Comparison of ENCODE assay signal across 12 mouse cellular contexts in the genomic region with DNA sequence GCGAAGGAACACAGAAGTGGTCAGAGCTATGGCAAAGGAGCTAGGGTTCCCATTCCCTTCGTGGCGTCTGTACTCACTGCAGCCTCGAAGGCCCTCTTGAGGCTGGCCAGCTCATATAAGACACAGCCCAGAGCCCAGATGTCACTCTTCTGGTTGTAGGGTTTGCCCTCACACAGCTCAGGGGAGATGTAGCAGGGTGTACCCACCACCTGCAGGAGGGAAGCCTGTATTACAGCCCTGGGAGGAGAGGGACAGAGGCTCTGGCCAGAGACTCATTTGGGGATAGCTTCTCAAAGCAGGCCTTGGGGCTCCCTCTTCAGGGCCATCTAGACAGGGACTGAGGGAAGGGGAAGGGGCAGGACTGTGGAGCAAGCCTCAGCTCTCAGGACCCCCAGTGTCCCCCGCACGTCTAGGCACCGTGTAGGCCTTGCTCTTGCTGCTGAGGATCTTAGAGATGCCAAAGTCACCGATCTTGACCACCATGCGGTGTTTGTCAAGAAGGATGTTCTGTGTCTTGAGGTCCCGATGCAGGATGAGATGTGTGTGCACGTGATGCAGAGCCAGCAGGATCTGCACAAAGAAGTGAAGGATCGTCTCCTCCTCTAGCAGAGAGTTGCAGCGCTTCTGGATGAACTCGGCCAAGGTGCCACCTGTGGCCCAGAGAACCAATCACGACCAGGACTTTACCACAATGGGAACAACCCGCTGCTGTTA. TPM values are rescaled to one million over a fixed set of nuclear protein-coding genes. Genes with fewer than 3 reads are reported as not detected.
DNase-seq lines count a peak whose midpoint lies in the region; ATAC-seq and TF ChIP-seq lines count a peak whose summit lies in the region.
"Had no signal": no experiment of that assay in that cellular context is flagged by ENCODE, and none has a peak within 500 bp of the region (broad histone marks: within the 10 kb centered on the region; RNA-seq: fewer than 3 reads in every experiment).

No protein-coding gene starts in this region.

- peaks cover 6% of the 10 kb centered on the region for H3K27me3 ChIP-seq in forebrain, embryonic 10.5 days (ENCODE audit: poor library complexity, severe bottlenecking)
- H3K27me3 ChIP-seq in forebrain, embryonic 15.5 days = no peaks in the 10 kb centered on the region
- H3K27me3 ChIP-seq: heart, embryonic 13.5 days had no signal

- H3K9me3 ChIP-seq in forebrain, embryonic 10.5 days = no peaks in the 10 kb centered on the region
- H3K9me3 ChIP-seq in forebrain, embryonic 15.5 days = no peaks in the 10 kb centered on the region
- H3K9me3 ChIP-seq: heart, embryonic 13.5 days had no signal

- 80% methylated on average over 16 of the region's 16 CpGs for WGBS in forebrain, embryonic 10.5 days
- 82% methylated on average over 16 of the region's 16 CpGs for WGBS in forebrain, embryonic 15.5 days

- intact Hi-C loops in left cerebral cortex, adult 2 months (cut with DNase I) = no loop called here
- intact Hi-C loops in left cerebral cortex, postnatal 10 days (cut with DNase I) = loop anchor here (10.0 kb wide), 1 partner anchor 347 kb away; no protein-coding TSS in a partner anchor

- H3K27ac ChIP-seq in forebrain, embryonic 10.5 days = no peak overlapping the region
- no peak overlapping the region for H3K27ac ChIP-seq in forebrain, embryonic 15.5 days (replicated peaks)
- H3K27ac ChIP-seq in left cerebral cortex, adult 2 months = no peak overlapping the region
- no peak overlapping the region for H3K27ac ChIP-seq in cortical plate, adult 2 months (ENCODE audit: insufficient read depth, low read length)
- H3K27ac ChIP-seq: heart, embryonic 13.5 days; macrophage had no signal

- H3K36me3 ChIP-seq in forebrain, embryonic 10.5 days (replicated peaks) = peaks cover 14% of the 10 kb centered on the region
- no peaks in the 10 kb centered on the region for H3K36me3 ChIP-seq in forebrain, embryonic 15.5 days

- no peak overlapping the region for H3K9ac ChIP-seq in forebrain, embryonic 15.5 days (replicated peaks)

- H3K4me3 ChIP-seq in forebrain, embryonic 10.5 days = no peak overlapping the region
- no peak overlapping the region for H3K4me3 ChIP-seq in forebrain, embryonic 15.5 days
- H3K4me3 ChIP-seq in left cerebral cortex, adult 2 months = no peak overlapping the region
- H3K4me3 ChIP-seq in cortical plate, adult 2 months (ENCODE audit: insufficient read depth, low read length) = no peak overlapping the region
- H3K4me3 ChIP-seq: heart, embryonic 13.5 days had no signal

- TF ChIP-seq POLR2A in cortical plate, adult 2 months (IDR thresholded peaks at IDR 0.05; ENCODE audit: extremely low read depth, insufficient read depth, low read length) = no peak

- peaks cover 29% of the 10 kb centered on the region for H3K4me1 ChIP-seq in forebrain, embryonic 10.5 days
- H3K4me1 ChIP-seq in forebrain, embryonic 15.5 days = peaks cover 12% of the 10 kb centered on the region
- no peaks in the 10 kb centered on the region for H3K4me1 ChIP-seq in cortical plate, adult 2 months (ENCODE audit: control insufficient read depth, insufficient read depth, low read length)

- peak; percentile 14 for DNase-seq in forebrain, embryonic 10.5 days (ENCODE audit: extremely low spot score, low spot score)
- DNase-seq in left cerebral cortex, adult 2 months (ENCODE audit: extremely low spot score in 1 of 2, low spot score in 2 of 2) = no peak
- DNase-seq in left cerebral cortex, adult 18-20 months (ENCODE audit: low spot score in 2 of 2) = no peak
- DNase-seq in A20 (ENCODE audit: low read depth, low spot score) = peak; percentile 49
- no peak for DNase-seq in left cerebral cortex, postnatal 10 days (ENCODE audit: extremely low spot score in 1 of 2, low spot score in 2 of 2)
- DNase-seq: adrenal gland, postnatal 10 days; kidney, adult 9 months had no signal

- no peak for ATAC-seq in forebrain, embryonic 15.5 days (replicated peaks)
- no peak for ATAC-seq in megakaryocyte, adult 5-6 weeks (ENCODE audit: poor library complexity, severe bottlenecking)

- H3K4me2 ChIP-seq in forebrain, embryonic 15.5 days (replicated peaks) = no peak overlapping the region
- H3K4me2 ChIP-seq: heart, embryonic 13.5 days had no signal

- TF ChIP-seq CTCF in left cerebral cortex, adult 2 months (IDR thresholded peaks at IDR 0.05) = peak; percentile 8; the same call in 1 of the 2 replicates
- TF ChIP-seq CTCF in cortical plate, adult 2 months (IDR thresholded peaks at IDR 0.05; ENCODE audit: extremely low read depth, insufficient read depth, low read length) = 0 out of 2 replicates have a peak, but pooled peaks have one; percentile 6

RNA-seq across cellular contexts. Expression of a gene that starts 4.3 kb away (rescaled TPM):
- polyA plus RNA-seq in forebrain, embryonic 10.5 days (2016; fragmentation: Nextera tagmentation; extraction: Ambion mirVana) = 10.6 and 11.7 TPM in 2 replicates
- polyA plus RNA-seq in forebrain, embryonic 15.5 days (2015; fragmentation: Nextera tagmentation; extraction: Ambion mirVana) = 4.8 and 5.7 TPM in 2 replicates
- 1 to 10 TPM; 3.0 to 3.1 TPM for total RNA-seq in left cerebral cortex, adult 2 months (2021)
- total RNA-seq in left cerebral cortex, adult 18-20 months (2021) = 1 to 10 TPM; 3.2 to 3.5 TPM
- 5.4 and 6.2 TPM in 2 replicates for polyA plus RNA-seq in cortical plate, adult 2 months (2012; rRNA removed)
- 2.4 and 8.6 TPM in 2 replicates for total RNA-seq in megakaryocyte, adult 5-6 weeks (2015)
- 2.1 and 6.9 TPM in 2 replicates for total RNA-seq in megakaryocyte, adult 5-6 weeks (2017)
- 1 to 10 TPM; 4.8 to 5.8 TPM for total RNA-seq in left cerebral cortex, postnatal 10 days (2021)

RNA-seq across cellular contexts. Expression of a gene that starts 4.3 kb away (rescaled TPM):
- polyA plus RNA-seq in forebrain, embryonic 10.5 days (2016; fragmentation: Nextera tagmentation; extraction: Ambion mirVana) = 10.0 and 11.3 TPM in 2 replicates
- 4.4 and 5.0 TPM in 2 replicates for polyA plus RNA-seq in forebrain, embryonic 15.5 days (2015; fragmentation: Nextera tagmentation; extraction: Ambion mirVana)
- total RNA-seq in left cerebral cortex, adult 2 months (2021) = 10 to 100 TPM; 24.4 to 27.7 TPM
- total RNA-seq in left cerebral cortex, adult 18-20 months (2021) = 10 to 100 TPM; 25.3 to 33.8 TPM
- 83.0 and 84.4 TPM in 2 replicates for polyA plus RNA-seq in cortical plate, adult 2 months (2012; rRNA removed)
- 0.76 and 2.8 TPM in 2 replicates for total RNA-seq in megakaryocyte, adult 5-6 weeks (2015)
- 1.0 and 1.3 TPM in 2 replicates for total RNA-seq in megakaryocyte, adult 5-6 weeks (2017)
- total RNA-seq in left cerebral cortex, postnatal 10 days (2021) = 10 to 100 TPM; 23.8 to 27.9 TPM

RNA-seq across cellular contexts. Expression of a gene that starts 6.8 kb away (rescaled TPM):
- 97.6 and 104 TPM in 2 replicates for polyA plus RNA-seq in forebrain, embryonic 10.5 days (2016; fragmentation: Nextera tagmentation; extraction: Ambion mirVana)
- polyA plus RNA-seq in forebrain, embryonic 15.5 days (2015; fragmentation: Nextera tagmentation; extraction: Ambion mirVana) = 121 TPM in 2 replicates
- total RNA-seq in left cerebral cortex, adult 2 months (2021) = 10 to 100 TPM; 10.5 to 10.6 TPM
- total RNA-seq in left cerebral cortex, adult 18-20 months (2021) = 1 to 10 TPM; 9.7 TPM
- polyA plus RNA-seq in cortical plate, adult 2 months (2012; rRNA removed) = 17.1 and 19.6 TPM in 2 replicates
- total RNA-seq in megakaryocyte, adult 5-6 weeks (2015) = 1.3 TPM in 2 replicates
- total RNA-seq in megakaryocyte, adult 5-6 weeks (2017) = 0.51 and 2.2 TPM in 2 replicates
- 10 to 100 TPM; 31.0 to 32.6 TPM for total RNA-seq in left cerebral cortex, postnatal 10 days (2021)

RNA-seq across cellular contexts. Expression of a gene that starts 11.2 kb away (rescaled TPM):
- 1,073 and 1,096 TPM in 2 replicates for polyA plus RNA-seq in forebrain, embryonic 10.5 days (2016; fragmentation: Nextera tagmentation; extraction: Ambion mirVana)
- polyA plus RNA-seq in forebrain, embryonic 15.5 days (2015; fragmentation: Nextera tagmentation; extraction: Ambion mirVana) = 896 and 935 TPM in 2 replicates
- total RNA-seq in left cerebral cortex, adult 2 months (2021) = 100 to 1,000 TPM; 647 to 724 TPM
- 100 to 1,000 TPM; 729 to 741 TPM for total RNA-seq in left cerebral cortex, adult 18-20 months (2021)
- 1,200 and 1,274 TPM in 2 replicates for polyA plus RNA-seq in cortical plate, adult 2 months (2012; rRNA removed)
- 2,467 and 2,664 TPM in 2 replicates for total RNA-seq in megakaryocyte, adult 5-6 weeks (2015)
- total RNA-seq in megakaryocyte, adult 5-6 weeks (2017) = 2,641 and 2,675 TPM in 2 replicates
- total RNA-seq in left cerebral cortex, postnatal 10 days (2021) = 100 to 1,000 TPM; 802 to 805 TPM

RNA-seq across cellular contexts. Expression of a gene that starts 16.0 kb away (rescaled TPM):
- 70.7 and 73.3 TPM in 2 replicates for polyA plus RNA-seq in forebrain, embryonic 10.5 days (2016; fragmentation: Nextera tagmentation; extraction: Ambion mirVana)
- polyA plus RNA-seq in forebrain, embryonic 15.5 days (2015; fragmentation: Nextera tagmentation; extraction: Ambion mirVana) = 55.9 and 56.3 TPM in 2 replicates
- 10 to 100 TPM; 19.0 to 19.7 TPM for total RNA-seq in left cerebral cortex, adult 2 months (2021)
- total RNA-seq in left cerebral cortex, adult 18-20 months (2021) = 10 to 100 TPM; 15.2 to 18.0 TPM
- polyA plus RNA-seq in cortical plate, adult 2 months (2012; rRNA removed) = 46.6 and 56.0 TPM in 2 replicates
- not detected in 2 replicates for total RNA-seq in megakaryocyte, adult 5-6 weeks (2015)
- 1.3 TPM in 1 of 2 replicates, not detected in the other for total RNA-seq in megakaryocyte, adult 5-6 weeks (2017)
- total RNA-seq in left cerebral cortex, postnatal 10 days (2021) = 10 to 100 TPM; 37.0 to 39.8 TPM

Comparison
In these comparisons a context has a peak if more than half of its experiments do, and no peak if none do; other contexts are left out.
1. DNase-seq: peak in forebrain, embryonic 10.5 days (single experiment) and A20 (single experiment); none in left cerebral cortex, adult 2 months (0 of 2), left cerebral cortex, adult 18-20 months (0 of 2) and left cerebral cortex, postnatal 10 days (0 of 2).
2. RNA of a gene that starts 4.3 kb away (total RNA-seq): 25.3 to 33.8 TPM in left cerebral cortex, adult 18-20 months, 23.8 to 27.9 TPM in left cerebral cortex, postnatal 10 days and 24.4 to 27.7 TPM in left cerebral cortex, adult 2 months; 0.76 to 2.8 TPM in megakaryocyte, adult 5-6 weeks; every median in the first group is over 4 times any median in the second.